9 mouse cellular contexts compared by ENCODE assay signal in genomic region chr1:121180273-121181030, GRCm38 (mm10).
DNase-seq lines count a peak whose midpoint lies in the region; ATAC-seq lines count a peak whose summit lies in the region.
"Had no signal": no experiment of that assay in that cellular context is flagged by ENCODE, and none has a peak within 500 bp of the region (broad histone marks: within the 10 kb centered on the region; RNA-seq: fewer than 3 reads in every experiment).

No protein-coding gene starts in this region.

- H3K4me2 ChIP-seq in embryonic facial prominence, embryonic 13.5 days: peak overlapping the region; percentile 14; the same call in 1 of the 2 replicates
- H3K4me2 ChIP-seq in heart, embryonic 16.5 days (ENCODE audit: low read depth, low read length): peak overlapping the region; percentile 8; the same call in 1 of the 2 replicates
- H3K4me2 ChIP-seq in liver, embryonic 11.5 days: no peak overlapping the region
- peak overlapping the region; percentile 31 for H3K4me2 ChIP-seq in neural tube, embryonic 15.5 days
- H3K4me2 ChIP-seq: stomach, embryonic 15.5 days had no signal

- peaks cover 6% of the 10 kb centered on the region; the same call in 1 of the 2 replicates for H3K4me1 ChIP-seq in embryonic facial prominence, embryonic 13.5 days
- peaks cover 2% of the 10 kb centered on the region; the same call in 1 of the 2 replicates for H3K4me1 ChIP-seq in heart, embryonic 16.5 days (ENCODE audit: control insufficient read depth, insufficient read depth, low read length)
- H3K4me1 ChIP-seq in liver, embryonic 11.5 days (replicated peaks; ENCODE audit: control insufficient read depth, insufficient read depth, low read length): no peaks in the 10 kb centered on the region
- peaks cover 6% of the 10 kb centered on the region for H3K4me1 ChIP-seq in neural tube, embryonic 15.5 days

- WGBS in embryonic facial prominence, embryonic 13.5 days: 21% methylated on average over 20 of the region's 20 CpGs
- 20% methylated on average over 20 of the region's 20 CpGs for WGBS in heart, embryonic 16.5 days
- 21% methylated on average over 20 of the region's 20 CpGs for WGBS in liver, embryonic 11.5 days
- 10% methylated on average over 20 of the region's 20 CpGs for WGBS in neural tube, embryonic 15.5 days

- peaks cover 71% of the 10 kb centered on the region for H3K27me3 ChIP-seq in embryonic facial prominence, embryonic 13.5 days
- peaks cover 38% of the 10 kb centered on the region for H3K27me3 ChIP-seq in heart, embryonic 16.5 days (ENCODE audit: control insufficient read depth, insufficient read depth, low read length)
- peaks cover 40% of the 10 kb centered on the region for H3K27me3 ChIP-seq in liver, embryonic 11.5 days (replicated peaks; ENCODE audit: control insufficient read depth, insufficient read depth, low read length)
- H3K27me3 ChIP-seq in neural tube, embryonic 15.5 days (replicated peaks): peaks cover 54% of the 10 kb centered on the region

- H3K4me3 ChIP-seq in embryonic facial prominence, embryonic 13.5 days: no peak overlapping the region
- no peak overlapping the region for H3K4me3 ChIP-seq in heart, embryonic 16.5 days (ENCODE audit: low read length)
- no peak overlapping the region for H3K4me3 ChIP-seq in liver, embryonic 11.5 days (ENCODE audit: low read depth, low read length)
- H3K4me3 ChIP-seq in neural tube, embryonic 15.5 days (replicated peaks): no peak overlapping the region
- H3K4me3 ChIP-seq: stomach, embryonic 15.5 days had no signal

- peak; percentile 45 for DNase-seq in 416B (ENCODE audit: low read depth)
- DNase-seq in adrenal gland, postnatal 25 days: peak; percentile 77
- DNase-seq in kidney, postnatal 14 days: peak; percentile 79
- DNase-seq in liver, embryonic 11.5 days (ENCODE audit: low spot score): peak; percentile 44
- DNase-seq in thymus, postnatal 4 days: peak; percentile 67

- H3K9ac ChIP-seq in embryonic facial prominence, embryonic 13.5 days: no peak overlapping the region
- no peak overlapping the region for H3K9ac ChIP-seq in heart, embryonic 16.5 days (ENCODE audit: low read length)
- no peak overlapping the region for H3K9ac ChIP-seq in liver, embryonic 11.5 days (ENCODE audit: low read depth, low read length)
- no peak overlapping the region for H3K9ac ChIP-seq in neural tube, embryonic 15.5 days (replicated peaks)
- H3K9ac ChIP-seq: stomach, embryonic 15.5 days had no signal

- H3K27ac ChIP-seq in embryonic facial prominence, embryonic 13.5 days: no peak overlapping the region
- H3K27ac ChIP-seq in heart, embryonic 16.5 days (ENCODE audit: low read length): no peak overlapping the region
- H3K27ac ChIP-seq in liver, embryonic 11.5 days (ENCODE audit: low read depth, low read length): no peak overlapping the region
- no peak overlapping the region for H3K27ac ChIP-seq in neural tube, embryonic 15.5 days (replicated peaks)
- H3K27ac ChIP-seq: stomach, embryonic 15.5 days had no signal

- no peak for ATAC-seq in embryonic facial prominence, embryonic 13.5 days (ENCODE audit: insufficient number of reproducible peaks, insufficient read depth, low FRiP score, low TSS enrichment, low read depth)
- ATAC-seq in heart, embryonic 16.5 days (replicated peaks; ENCODE audit: extremely low read depth, insufficient read depth, low FRiP score): no peak
- ATAC-seq in liver, embryonic 11.5 days (replicated peaks; ENCODE audit: low FRiP score): no peak
- peak; percentile 67; the same call in 1 of the 2 replicates for ATAC-seq in neural tube, embryonic 15.5 days (ENCODE audit: low FRiP score)

- no peaks in the 10 kb centered on the region for H3K9me3 ChIP-seq in embryonic facial prominence, embryonic 13.5 days
- no peaks in the 10 kb centered on the region for H3K9me3 ChIP-seq in heart, embryonic 16.5 days (replicated peaks; ENCODE audit: control insufficient read depth, low read length)
- H3K9me3 ChIP-seq in liver, embryonic 11.5 days (ENCODE audit: control insufficient read depth, low read length): no peaks in the 10 kb centered on the region
- no peaks in the 10 kb centered on the region for H3K9me3 ChIP-seq in neural tube, embryonic 15.5 days (replicated peaks)
- H3K9me3 ChIP-seq: stomach, embryonic 15.5 days had no signal

- H3K36me3 ChIP-seq in embryonic facial prominence, embryonic 13.5 days: no peaks in the 10 kb centered on the region
- H3K36me3 ChIP-seq in heart, embryonic 16.5 days (ENCODE audit: control insufficient read depth, insufficient read depth): no peaks in the 10 kb centered on the region
- H3K36me3 ChIP-seq in liver, embryonic 11.5 days (ENCODE audit: control insufficient read depth, insufficient read depth, low read length): no peaks in the 10 kb centered on the region
- no peaks in the 10 kb centered on the region for H3K36me3 ChIP-seq in neural tube, embryonic 15.5 days
- H3K36me3 ChIP-seq: stomach, embryonic 15.5 days had no signal
